Mouse (Mus musculus): ENCODE data around the gene Pcnp.

DNA sequence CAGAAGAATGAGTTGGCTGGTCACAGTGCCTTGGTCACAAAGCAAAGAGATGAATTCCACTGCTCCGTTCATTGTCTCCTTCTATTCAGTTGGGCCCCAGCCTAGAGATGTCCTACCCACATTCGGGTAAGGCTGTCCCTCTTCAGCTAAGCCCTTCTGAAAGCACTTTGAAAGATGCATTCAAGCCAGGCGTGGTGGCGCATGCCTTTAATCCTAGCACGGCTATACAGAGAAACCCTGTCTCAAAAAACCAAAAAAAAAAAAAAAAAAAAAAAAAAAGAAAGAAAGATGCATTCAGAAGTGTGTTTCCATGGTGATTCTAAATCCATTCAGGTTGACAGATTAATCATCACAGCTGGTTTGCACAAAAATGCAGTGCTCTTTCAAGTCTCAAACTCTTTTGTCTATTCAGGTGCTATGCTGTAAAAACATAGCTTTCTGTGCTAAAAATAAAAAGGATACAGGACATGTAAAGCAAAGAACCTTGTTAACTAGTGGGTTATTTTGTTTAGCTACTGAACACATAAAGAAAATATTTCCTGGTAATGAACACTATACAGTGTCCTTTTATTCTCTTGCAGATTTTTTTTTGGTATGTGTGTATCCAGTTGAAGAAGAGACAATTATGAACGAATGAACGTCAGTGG is 27.5 kb upstream of the Pcnp start:
- TF ChIP-seq CTCF (IDR thresholded peaks at IDR 0.05; ENCODE audit: insufficient read depth, low read depth, low read length): no peak
- TF ChIP-seq POLR2A (IDR thresholded peaks at IDR 0.05; ENCODE audit: insufficient read depth, low read depth, low read length): no peak

All from olfactory bulb, adult 2 months (tissue).